Mouse (Mus musculus) adipocyte (in vitro differentiated cells): ENCODE data around the gene Nsa2.
A peak's percentile ranks its signal among the peaks of the same experiment; 100 is the strongest.
"Not testable (repeated sequence)": the region's sequence is repeated elsewhere in the genome, so short reads cannot be mapped to it uniquely, and the experiment has no call there.

Experiments used
- DNase-seq: peaks from one replicate; pipeline ENCODE4 v3.0.0-alpha.2; 2016; ENCODE audit warnings: low spot score

Nsa2 gene

GRCm38 (mm10) chr13:97137466-97138400 is at the start of gene Nsa2, which contains the start of gene Gfm2:
Gene Nsa2 (minus strand): TSS chr13:97137937.
Gene Gfm2 (plus strand): TSS chr13:97137937.
- DNase-seq: peak; percentile 95

- DNase-seq: no peak
Observed at GRCm38 (mm10) chr13:97186346-97186745, 48.6 kb upstream of the Nsa2 start.

GRCm38 (mm10) chr13:97184656-97185055 is 46.9 kb upstream of the Nsa2 start:
- DNase-seq: no peak

- no peak for DNase-seq
Observed at GRCm38 (mm10) chr13:97184168-97184567, 46.4 kb upstream of the Nsa2 start.

GRCm38 (mm10) chr13:97182821-97183220 is 45.1 kb upstream of the Nsa2 start:
- DNase-seq: no peak

- no peak for DNase-seq
Observed at GRCm38 (mm10) chr13:97180113-97180828, 42.5 kb upstream of the Nsa2 start.

- no peak for DNase-seq
Observed at GRCm38 (mm10) chr13:97178943-97179342, 41.2 kb upstream of the Nsa2 start.

GRCm38 (mm10) chr13:97176731-97177130 is 39.0 kb upstream of the Nsa2 start:
- DNase-seq: no peak

GRCm38 (mm10) chr13:97175520-97176264 is 38.0 kb upstream of the Nsa2 start:
- no peak for DNase-seq

- peak; percentile 50 for DNase-seq
Observed at GRCm38 (mm10) chr13:97145834-97146233, 8.1 kb upstream of the Nsa2 start.

GRCm38 (mm10) chr13:97142321-97142720 is 4.6 kb upstream of the Nsa2 start:
- DNase-seq: no peak

- DNase-seq: not testable (repeated sequence)
Observed at GRCm38 (mm10) chr13:97138404-97138931, 731 bp upstream of the Nsa2 start.

GRCm38 (mm10) chr13:97130413-97130812 is 7.3 kb downstream of the Nsa2 start:
- not testable (repeated sequence) for DNase-seq

GRCm38 (mm10) chr13:97129654-97130053 is 8.1 kb downstream of the Nsa2 start:
- not testable (repeated sequence) for DNase-seq

- no peak for DNase-seq
Observed at GRCm38 (mm10) chr13:97121341-97121740, 16.4 kb downstream of the Nsa2 start.

GRCm38 (mm10) chr13:97109046-97109445 is 28.7 kb downstream of the Nsa2 start:
- DNase-seq: no peak

- DNase-seq: not testable (repeated sequence)
Observed at GRCm38 (mm10) chr13:97107721-97108120, 30.0 kb downstream of the Nsa2 start.

- DNase-seq: no peak
Observed at GRCm38 (mm10) chr13:97104996-97105395, 32.7 kb downstream of the Nsa2 start.

GRCm38 (mm10) chr13:97099187-97099852 is 38.4 kb downstream of the Nsa2 start, which contains the start of gene Gm6169:
Gene Gm6169 (minus strand): TSS chr13:97099237.
- DNase-seq: peak; percentile 71

- DNase-seq: no peak
Observed at GRCm38 (mm10) chr13:97095726-97096125, 42.0 kb downstream of the Nsa2 start.

GRCm38 (mm10) chr13:97088183-97088582 is 49.6 kb downstream of the Nsa2 start:
- DNase-seq: no peak
